Mouse (Mus musculus): ENCODE data around the gene Zfp202. TPM values are rescaled to one million over a fixed set of nuclear protein-coding genes. Genes with fewer than 3 reads are reported as not detected.
A peak's percentile ranks its signal among the peaks of the same experiment; 100 is the strongest.
"Not testable (repeated sequence)": the region's sequence is repeated elsewhere in the genome, so short reads cannot be mapped to it uniquely, and the experiment has no call there.

The Zfp202 gene
- 8.5 and 9.5 TPM in 2 replicates for polyA plus RNA-seq (2015; fragmentation: Nextera tagmentation; extraction: Ambion mirVana)

DNA sequence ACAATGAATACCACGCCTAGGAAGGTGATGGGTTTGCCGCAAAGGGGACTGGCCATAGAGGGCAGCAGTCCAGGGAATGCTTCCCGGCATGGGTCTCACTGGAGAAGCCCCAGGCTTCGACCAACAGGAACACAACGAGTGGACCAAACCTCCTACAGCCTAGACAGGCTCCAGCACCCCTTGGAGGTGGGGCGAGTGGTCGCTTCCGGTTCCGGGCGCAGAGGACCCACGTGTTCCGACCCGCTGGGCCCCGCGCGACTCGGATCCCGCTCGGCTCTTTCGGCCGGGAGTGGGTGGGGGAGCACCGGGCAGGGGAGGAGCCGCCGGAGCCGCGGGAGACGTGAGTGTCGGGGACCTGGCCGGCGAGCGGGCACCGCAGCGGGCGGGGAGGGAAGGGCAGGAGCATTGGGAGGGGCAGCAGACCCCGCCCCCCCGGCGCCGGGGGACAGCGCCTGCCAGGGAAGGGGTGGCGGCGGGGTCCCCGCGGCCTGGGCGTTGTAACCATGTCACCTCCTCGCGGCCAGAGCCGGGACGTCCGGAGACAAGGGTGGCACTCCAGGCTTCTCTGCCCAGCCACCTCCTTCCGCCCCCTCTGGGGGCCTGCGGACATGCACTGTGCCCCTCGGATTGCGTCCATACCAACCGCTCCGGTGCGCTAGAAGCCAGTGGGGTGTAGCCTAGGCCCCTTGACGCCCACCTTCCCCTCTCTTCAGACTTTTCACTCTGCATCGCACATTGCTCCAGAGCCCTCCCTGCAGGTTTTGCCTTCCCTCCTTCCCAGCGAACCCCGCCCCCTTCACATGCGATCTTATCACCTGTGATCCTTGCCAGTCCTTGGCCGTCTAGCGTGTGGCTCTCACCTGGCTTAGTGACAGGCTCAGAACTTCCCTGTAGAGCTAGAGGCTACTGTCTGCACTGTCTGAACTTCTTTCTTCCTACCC is at the start of gene Zfp202:
TSS of gene Zfp202 (plus strand) at position 219 of the 941 bp plus-strand sequence.
- H3K27ac ChIP-seq = peak within 1 kb of the TSS; percentile 83
- H3K4me3 ChIP-seq = peak within 1 kb of the TSS; percentile 88
- under 1% methylated on average over 60 of the region's 63 CpGs for WGBS
- peak within 1 kb of the TSS; percentile 88 for H3K9ac ChIP-seq
- H3K9me3 ChIP-seq = no peaks in the 10 kb centered on the region
- H3K4me1 ChIP-seq (replicated peaks) = peaks cover 23% of the 10 kb centered on the region
- peak within 1 kb of the TSS; percentile 88 for H3K4me2 ChIP-seq
- ATAC-seq (ENCODE audit: low FRiP score) = peak; percentile 98
- H3K36me3 ChIP-seq = 0 out of 2 replicates have a peak, but pooled peaks cover 4% of the 10 kb centered on the region
- no peaks in the 10 kb centered on the region for H3K27me3 ChIP-seq

DNA sequence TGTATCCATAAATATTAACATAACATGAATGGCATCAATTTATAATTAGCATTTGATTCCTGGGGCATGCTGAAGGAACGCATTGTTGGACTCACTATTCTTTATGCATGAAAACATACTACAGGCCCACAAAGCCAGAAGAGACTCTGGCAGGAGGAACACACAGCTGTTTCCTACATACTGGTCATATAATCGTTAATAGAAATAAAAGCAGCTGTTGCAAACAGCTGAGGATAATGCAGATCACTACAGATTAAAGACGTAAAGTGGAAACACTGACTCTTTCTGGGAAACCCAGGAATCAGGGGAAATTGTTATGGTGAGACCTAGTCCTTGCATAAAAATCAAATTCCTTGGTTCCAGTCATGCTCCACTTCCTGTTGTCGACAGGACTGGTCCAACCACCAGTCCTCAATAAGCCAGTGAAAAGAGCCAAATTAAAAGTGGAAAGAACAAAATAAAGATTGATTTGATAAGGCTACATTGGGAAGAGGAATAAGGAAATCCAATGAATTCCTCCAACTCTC is 36.9 kb upstream of the Zfp202 start:
- 72% methylated on average over 4 of the region's 4 CpGs for WGBS
- no peaks in the 10 kb centered on the region for H3K36me3 ChIP-seq
- H3K4me1 ChIP-seq (replicated peaks) = no peaks in the 10 kb centered on the region
- no peak overlapping the region for H3K27ac ChIP-seq
- no peaks in the 10 kb centered on the region for H3K9me3 ChIP-seq
- no peak overlapping the region for H3K9ac ChIP-seq
- H3K4me3 ChIP-seq = no peak overlapping the region
- H3K27me3 ChIP-seq = no peaks in the 10 kb centered on the region
- no peak for ATAC-seq (ENCODE audit: low FRiP score)
- H3K4me2 ChIP-seq = no peak overlapping the region

DNA sequence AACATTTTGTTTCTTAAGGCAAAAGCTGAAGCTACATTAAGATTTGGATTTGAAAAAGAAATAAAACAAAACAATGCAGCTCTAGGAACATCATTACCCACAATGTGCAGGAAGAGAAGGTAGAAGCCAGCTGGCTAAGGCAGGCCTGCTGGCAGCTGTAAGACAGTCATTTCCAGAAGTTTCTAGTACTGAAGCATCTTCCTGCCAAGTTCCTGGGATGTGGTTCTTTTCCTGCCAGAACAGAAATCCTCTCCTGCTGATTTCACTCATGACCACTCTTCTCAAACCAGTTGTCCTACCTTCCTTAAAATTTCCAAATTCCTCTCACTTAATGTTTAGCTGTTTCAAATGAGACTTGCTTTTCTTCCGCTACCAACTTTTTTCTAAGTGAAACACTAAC is 25.7 kb upstream of the Zfp202 start:
- Histone ChIP-seq H3K27me3 (no peaks in the 10 kb centered on the region), H3K4me2 (no peak overlapping the region), H3K9me3 (no peaks in the 10 kb centered on the region), H3K27ac (no peak overlapping the region), H3K36me3 (no peaks in the 10 kb centered on the region), H3K9ac (no peak overlapping the region), H3K4me1 (replicated peaks) (no peaks in the 10 kb centered on the region), H3K4me3 (no peak overlapping the region)
- no peak for ATAC-seq (ENCODE audit: low FRiP score)
- WGBS = 100% methylated on average over 1 of the region's 1 CpGs

DNA sequence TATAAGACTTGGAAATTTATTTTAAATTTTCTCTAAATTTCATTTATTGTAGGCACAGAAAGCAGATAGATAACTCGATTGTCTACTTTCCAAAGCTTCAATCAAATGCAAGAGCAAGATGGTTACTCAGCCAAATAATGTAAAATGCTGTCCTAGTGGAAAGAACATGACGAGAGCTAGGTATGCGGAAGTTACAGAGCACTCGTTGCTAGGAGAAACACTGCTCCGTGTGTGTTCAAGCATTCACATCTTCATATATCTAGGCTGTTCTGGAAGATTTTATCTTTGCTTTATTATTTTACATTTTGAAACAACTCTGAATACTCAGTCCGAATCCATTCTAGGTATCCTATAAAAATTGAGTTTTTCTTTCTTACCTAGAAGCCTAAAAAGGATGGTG is 15.1 kb upstream of the Zfp202 start:
- H3K9me3 ChIP-seq = no peaks in the 10 kb centered on the region
- no peak overlapping the region for H3K4me3 ChIP-seq
- H3K27me3 ChIP-seq = no peaks in the 10 kb centered on the region
- no peak overlapping the region for H3K9ac ChIP-seq
- H3K4me2 ChIP-seq = no peak overlapping the region
- WGBS = 84% methylated on average over 6 of the region's 6 CpGs
- ATAC-seq (ENCODE audit: low FRiP score) = no peak
- H3K36me3 ChIP-seq = no peaks in the 10 kb centered on the region
- no peaks in the 10 kb centered on the region for H3K4me1 ChIP-seq (replicated peaks)
- H3K27ac ChIP-seq = no peak overlapping the region

- Histone ChIP-seq H3K36me3 (no peaks in the 10 kb centered on the region), H3K9ac (no peak within 1 kb of the TSS), H3K4me3 (no peak within 1 kb of the TSS), H3K4me1 (replicated peaks) (no peaks in the 10 kb centered on the region), H3K27ac (no peak within 1 kb of the TSS), H3K4me2 (no peak within 1 kb of the TSS), H3K9me3 (no peaks in the 10 kb centered on the region), H3K27me3 (no peaks in the 10 kb centered on the region)
- no peak for ATAC-seq (ENCODE audit: low FRiP score)
- WGBS = 94% methylated on average over 5 of the region's 5 CpGs
These were observed 11.5 kb upstream of the Zfp202 start, which contains the start of gene Olfr986 for GRCm38 (mm10) chr9:40180620-40181019. Olfr986 (plus strand) TSS chr9:40180920.

DNA sequence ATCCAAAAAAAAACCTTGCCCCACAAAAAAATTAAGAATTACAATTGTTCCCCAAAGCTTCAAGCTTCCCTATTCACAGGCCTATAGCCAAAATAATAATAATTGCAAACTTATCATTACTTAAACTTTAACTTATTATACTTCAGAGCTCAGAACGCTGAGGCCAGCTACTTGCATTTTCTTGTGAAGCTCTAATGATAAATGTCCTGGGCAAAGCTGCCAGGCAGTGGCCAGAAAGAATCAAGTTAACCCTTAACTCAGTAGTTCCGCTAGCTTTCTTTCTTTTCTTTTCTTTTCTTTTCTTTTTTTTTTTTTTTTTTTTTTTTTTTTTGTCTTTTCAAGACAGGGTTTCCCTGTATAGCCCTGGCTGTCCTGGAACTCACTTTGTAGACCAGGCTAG is 7.0 kb upstream of the Zfp202 start:
- 77% methylated on average over 2 of the region's 2 CpGs for WGBS
- not testable (repeated sequence) for H3K9me3 ChIP-seq; ATAC-seq (ENCODE audit: low FRiP score); H3K36me3 ChIP-seq; H3K27me3 ChIP-seq; H3K4me3 ChIP-seq; H3K4me1 ChIP-seq (replicated peaks); H3K27ac ChIP-seq; H3K9ac ChIP-seq; H3K4me2 ChIP-seq

- peak overlapping the region; percentile 88 for H3K9ac ChIP-seq
- peak; percentile 4; the same call in 1 of the 2 replicates for ATAC-seq (ENCODE audit: low FRiP score)
- no peaks in the 10 kb centered on the region for H3K27me3 ChIP-seq
- H3K4me2 ChIP-seq = peak overlapping the region; percentile 88
- 0 out of 2 replicates have a peak overlapping the region, but pooled peaks have one; percentile 83 for H3K27ac ChIP-seq
- H3K4me3 ChIP-seq = peak overlapping the region; percentile 88
- H3K9me3 ChIP-seq = no peaks in the 10 kb centered on the region
- peaks cover 23% of the 10 kb centered on the region for H3K4me1 ChIP-seq (replicated peaks)
- no peaks in the 10 kb centered on the region for H3K36me3 ChIP-seq
- 94% methylated on average over 8 of the region's 9 CpGs for WGBS
These were observed 835 bp upstream of the Zfp202 start for GRCm38 (mm10) chr9:40191086-40191876.

GRCm38 (mm10) chr9:40195981-40196380 is 3.9 kb downstream of the Zfp202 start:
- Histone ChIP-seq H3K4me3 (no peak overlapping the region), H3K27ac (no peak overlapping the region), H3K4me2 (no peak overlapping the region), H3K4me1 (replicated peaks) (peaks cover 23% of the 10 kb centered on the region), H3K27me3 (no peaks in the 10 kb centered on the region), H3K36me3 (peaks cover 4% of the 10 kb centered on the region; the same call in 1 of the 2 replicates), H3K9me3 (no peaks in the 10 kb centered on the region), H3K9ac (no peak overlapping the region)
- ATAC-seq (ENCODE audit: low FRiP score) = no peak
- 96% methylated on average over 3 of the region's 3 CpGs for WGBS

GRCm38 (mm10) chr9:40206546-40206950 is 14.4 kb downstream of the Zfp202 start:
- H3K36me3 ChIP-seq = peaks cover 50% of the 10 kb centered on the region
- 88% methylated on average over 5 of the region's 5 CpGs for WGBS

DNA sequence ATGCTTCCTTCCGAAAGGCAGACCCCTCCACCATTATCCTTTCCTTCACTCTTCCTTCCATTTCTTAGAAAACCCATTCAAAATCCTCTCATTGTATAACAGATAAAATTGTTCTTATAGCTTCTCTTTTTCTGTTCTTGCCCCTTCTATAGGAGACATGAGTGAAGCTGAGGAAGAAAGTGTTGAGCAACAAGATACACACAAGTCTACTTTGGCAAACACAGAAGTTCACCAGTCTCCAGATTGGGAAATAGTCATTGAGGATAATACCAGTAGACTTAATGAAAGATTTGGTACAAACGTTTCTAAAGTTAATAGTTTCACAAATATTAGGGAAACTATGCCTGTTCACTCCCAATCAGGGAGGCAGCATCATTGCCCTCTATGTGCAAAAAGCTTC is 18.6 kb downstream of the Zfp202 start:
- Histone ChIP-seq H3K9me3 (no peaks in the 10 kb centered on the region), H3K4me1 (replicated peaks) (no peaks in the 10 kb centered on the region), H3K27ac (no peak overlapping the region), H3K27me3 (no peaks in the 10 kb centered on the region), H3K9ac (no peak overlapping the region), H3K4me3 (no peak overlapping the region), H3K36me3 (peaks cover 82% of the 10 kb centered on the region), H3K4me2 (no peak overlapping the region)
- WGBS = 94% methylated on average over 2 of the region's 2 CpGs
- no peak for ATAC-seq (ENCODE audit: low FRiP score)

More at GRCm38 (mm10) chr9:40206546-40206950, 14.4 kb downstream of the Zfp202 start:
- no peak overlapping the region for H3K9ac ChIP-seq
- no peaks in the 10 kb centered on the region for H3K4me1 ChIP-seq (replicated peaks)
- H3K9me3 ChIP-seq = no peaks in the 10 kb centered on the region
- H3K27me3 ChIP-seq = no peaks in the 10 kb centered on the region
- ATAC-seq (ENCODE audit: low FRiP score) = no peak
- no peak overlapping the region for H3K27ac ChIP-seq
- H3K4me3 ChIP-seq = no peak overlapping the region
- no peak overlapping the region for H3K4me2 ChIP-seq

- peaks cover 56% of the 10 kb centered on the region for H3K36me3 ChIP-seq
- 96% methylated on average over 5 of the region's 5 CpGs for WGBS
- H3K4me2 ChIP-seq = no peak overlapping the region
- H3K9ac ChIP-seq = no peak overlapping the region
- no peak for ATAC-seq (ENCODE audit: low FRiP score)
- no peaks in the 10 kb centered on the region for H3K27me3 ChIP-seq
- H3K9me3 ChIP-seq = no peaks in the 10 kb centered on the region
- H3K4me1 ChIP-seq (replicated peaks) = no peaks in the 10 kb centered on the region
- H3K4me3 ChIP-seq = no peak overlapping the region
- no peak overlapping the region for H3K27ac ChIP-seq
These were observed 21.9 kb downstream of the Zfp202 start for GRCm38 (mm10) chr9:40214058-40214457.

- Histone ChIP-seq H3K36me3 (peaks cover 30% of the 10 kb centered on the region), H3K27ac (no peak overlapping the region), H3K4me1 (replicated peaks) (no peaks in the 10 kb centered on the region), H3K9ac (no peak overlapping the region), H3K4me2 (no peak overlapping the region), H3K4me3 (no peak overlapping the region), H3K9me3 (no peaks in the 10 kb centered on the region), H3K27me3 (no peaks in the 10 kb centered on the region)
- ATAC-seq (ENCODE audit: low FRiP score) = no peak
- WGBS = 79% methylated on average over 4 of the region's 4 CpGs
These were observed 24.5 kb downstream of the Zfp202 start for GRCm38 (mm10) chr9:40216651-40217050.

Data from hindbrain, embryonic 13.5 days (tissue).